14 mouse cellular contexts compared by ENCODE assay signal in the genomic region with DNA sequence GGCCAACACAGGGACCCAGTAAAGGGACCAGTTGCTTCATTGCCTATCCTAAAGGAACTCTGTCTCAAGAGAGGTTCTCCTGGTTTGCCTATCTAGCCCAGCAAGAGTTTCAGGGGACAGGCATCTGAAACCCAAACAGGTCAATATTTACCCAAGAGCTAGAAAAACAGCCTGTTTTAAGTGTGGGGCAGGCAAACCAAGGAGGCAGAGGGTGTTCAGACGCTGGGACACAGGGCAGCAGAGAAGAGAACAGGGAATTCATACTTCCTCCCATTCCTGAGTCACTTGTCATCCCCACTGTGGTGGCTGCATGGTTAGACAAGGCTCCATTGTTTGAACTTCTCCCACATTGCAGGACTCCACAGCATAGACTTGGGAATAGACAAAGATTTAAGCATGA. TPM values are rescaled to one million over a fixed set of nuclear protein-coding genes. Genes with fewer than 3 reads are reported as not detected.
DNase-seq lines count a peak whose midpoint lies in the region; ATAC-seq and TF ChIP-seq lines count a peak whose summit lies in the region.
"Had no signal": no experiment of that assay in that cellular context is flagged by ENCODE, and none has a peak within 500 bp of the region (broad histone marks: within the 10 kb centered on the region; RNA-seq: fewer than 3 reads in every experiment).

No protein-coding gene starts in this region.

- H3K4me1 ChIP-seq in heart, embryonic 10.5 days: peaks cover 43% of the 10 kb centered on the region
- H3K4me1 ChIP-seq in embryonic facial prominence, embryonic 10.5 days: peaks cover 10% of the 10 kb centered on the region
- peaks cover 36% of the 10 kb centered on the region for H3K4me1 ChIP-seq in liver, postnatal 0 days (ENCODE audit: insufficient read depth)

- no peaks in the 10 kb centered on the region for H3K9me3 ChIP-seq in heart, embryonic 10.5 days
- H3K9me3 ChIP-seq in embryonic facial prominence, embryonic 10.5 days: no peaks in the 10 kb centered on the region
- no peaks in the 10 kb centered on the region for H3K9me3 ChIP-seq in liver, postnatal 0 days (ENCODE audit: low read length)
- H3K9me3 ChIP-seq: limb, embryonic 15.5 days had no signal

- intact Hi-C loops in heart, postnatal 25 days (cut with DNase I): no loop called here
- intact Hi-C loops in left cerebral cortex, adult 2 months (cut with DNase I): no loop called here
- intact Hi-C loops in left cerebral cortex, postnatal 25 days (cut with DNase I): no loop called here

- peak overlapping the region; percentile 72 for H3K27ac ChIP-seq in heart, embryonic 10.5 days
- H3K27ac ChIP-seq in left cerebral cortex, adult 2 months: peak overlapping the region; percentile 48
- peak overlapping the region; percentile 35; the same call in 1 of the 2 replicates for H3K27ac ChIP-seq in embryonic facial prominence, embryonic 10.5 days (replicated peaks)
- peak overlapping the region; percentile 63 for H3K27ac ChIP-seq in liver, postnatal 0 days (ENCODE audit: low read depth)
- H3K27ac ChIP-seq: limb, embryonic 15.5 days had no signal

- no peaks in the 10 kb centered on the region for H3K27me3 ChIP-seq in heart, embryonic 10.5 days (ENCODE audit: insufficient read depth, poor library complexity, severe bottlenecking)
- H3K27me3 ChIP-seq in embryonic facial prominence, embryonic 10.5 days (replicated peaks; ENCODE audit: low read depth, poor library complexity, severe bottlenecking): no peaks in the 10 kb centered on the region
- no peaks in the 10 kb centered on the region for H3K27me3 ChIP-seq in liver, postnatal 0 days (ENCODE audit: insufficient read depth, low read length)
- H3K27me3 ChIP-seq: limb, embryonic 15.5 days had no signal

- H3K9ac ChIP-seq in liver, postnatal 0 days (replicated peaks): 0 out of 2 replicates have a peak overlapping the region, but pooled peaks have one; percentile 16
- H3K9ac ChIP-seq: limb, embryonic 15.5 days had no signal

- TF ChIP-seq EP300 in liver, postnatal 0 days (IDR thresholded peaks at IDR 0.05; ENCODE audit: low read depth): no peak

- no peak overlapping the region for H3K4me2 ChIP-seq in liver, postnatal 0 days (ENCODE audit: low read depth, low read length)
- H3K4me2 ChIP-seq: limb, embryonic 15.5 days; midbrain, embryonic 11.5 days had no signal

- ATAC-seq in liver, postnatal 0 days: peak; percentile 10; the same call in 1 of the 2 replicates

- DNase-seq in heart, embryonic 10.5 days (ENCODE audit: low spot score): no peak
- no peak for DNase-seq in heart, postnatal 25 days (ENCODE audit: low spot score)
- DNase-seq in left cerebral cortex, adult 2 months (ENCODE audit: extremely low spot score in 1 of 2, low spot score in 2 of 2): no peak
- no peak for DNase-seq in left cerebral cortex, postnatal 25 days (ENCODE audit: low spot score in 2 of 2)
- no peak for DNase-seq in embryonic facial prominence, embryonic 10.5 days (ENCODE audit: low spot score)
- no peak for DNase-seq in liver, postnatal 0 days
- DNase-seq in retina, postnatal 1 day: no peak
- no peak for DNase-seq in urinary bladder, adult 2 months (ENCODE audit: low spot score)
- DNase-seq: cerebellum, postnatal 36 days; gastrocnemius, postnatal 10 days; kidney, adult 11 months; thymus, postnatal 14 days had no signal

- H3K36me3 ChIP-seq in heart, embryonic 10.5 days: 0 out of 2 replicates have a peak, but pooled peaks cover 6% of the 10 kb centered on the region
- H3K36me3 ChIP-seq in embryonic facial prominence, embryonic 10.5 days (replicated peaks): no peaks in the 10 kb centered on the region
- peaks cover 12% of the 10 kb centered on the region for H3K36me3 ChIP-seq in liver, postnatal 0 days (replicated peaks; ENCODE audit: insufficient read depth, low read length)
- H3K36me3 ChIP-seq: limb, embryonic 15.5 days had no signal

- WGBS in heart, embryonic 10.5 days: 9% methylated on average over 1 of the region's 1 CpGs
- WGBS in embryonic facial prominence, embryonic 10.5 days: 12% methylated on average over 1 of the region's 1 CpGs
- 38% methylated on average over 1 of the region's 1 CpGs for WGBS in liver, postnatal 0 days (ENCODE audit: insufficient replicate concordance)

- TF ChIP-seq CTCF in left cerebral cortex, adult 2 months (IDR thresholded peaks at IDR 0.05): no peak
- no peak for TF ChIP-seq CTCF in liver, postnatal 0 days (IDR thresholded peaks at IDR 0.05; ENCODE audit: low read depth)

- 0 out of 2 replicates have a peak overlapping the region, but pooled peaks have one; percentile 15 for H3K4me3 ChIP-seq in heart, embryonic 10.5 days
- H3K4me3 ChIP-seq in left cerebral cortex, adult 2 months: no peak overlapping the region
- H3K4me3 ChIP-seq in embryonic facial prominence, embryonic 10.5 days: no peak overlapping the region
- no peak overlapping the region for H3K4me3 ChIP-seq in liver, postnatal 0 days (ENCODE audit: low read depth, low read length)
- H3K4me3 ChIP-seq: limb, embryonic 15.5 days had no signal

RNA-seq across cellular contexts. Expression of gene Rnf181, which starts 4.8 kb away (rescaled TPM):
- 119 and 127 TPM in 2 replicates for polyA plus RNA-seq in heart, embryonic 10.5 days (2016; fragmentation: Nextera tagmentation; extraction: Ambion mirVana)
- total RNA-seq in heart, postnatal 25 days (2021): 10 to 100 TPM; 33.9 to 41.2 TPM
- total RNA-seq in left cerebral cortex, adult 2 months (2021): 10 to 100 TPM; 75.7 to 75.9 TPM
- 10 to 100 TPM; 69.9 to 71.1 TPM for total RNA-seq in left cerebral cortex, postnatal 25 days (2021)
- 106 and 111 TPM in 2 replicates for polyA plus RNA-seq in embryonic facial prominence, embryonic 10.5 days (2016; fragmentation: Nextera tagmentation; extraction: Ambion mirVana)
- 61.0 and 63.2 TPM in 2 replicates for polyA plus RNA-seq in liver, postnatal 0 days (2015; fragmentation: Nextera tagmentation; extraction: Ambion mirVana)
- 88.8 and 100 TPM in 2 replicates for polyA plus RNA-seq in urinary bladder, adult 2 months (2012; rRNA removed)

RNA-seq across cellular contexts. Expression of gene Vamp5, which starts 8.7 kb away (rescaled TPM):
- 40.5 and 44.7 TPM in 2 replicates for polyA plus RNA-seq in heart, embryonic 10.5 days (2016; fragmentation: Nextera tagmentation; extraction: Ambion mirVana)
- total RNA-seq in heart, postnatal 25 days (2021): 10 to 100 TPM; 56.3 to 59.6 TPM
- total RNA-seq in left cerebral cortex, adult 2 months (2021): 1 to 10 TPM; 6.3 to 6.8 TPM
- total RNA-seq in left cerebral cortex, postnatal 25 days (2021): 1 to 10 TPM; 4.0 to 4.6 TPM
- 13.6 and 15.9 TPM in 2 replicates for polyA plus RNA-seq in embryonic facial prominence, embryonic 10.5 days (2016; fragmentation: Nextera tagmentation; extraction: Ambion mirVana)
- polyA plus RNA-seq in liver, postnatal 0 days (2015; fragmentation: Nextera tagmentation; extraction: Ambion mirVana): 50.8 and 53.1 TPM in 2 replicates
- 91.1 and 102 TPM in 2 replicates for polyA plus RNA-seq in urinary bladder, adult 2 months (2012; rRNA removed)

RNA-seq across cellular contexts. Expression of gene Tmem150a, which starts 16.3 kb away (rescaled TPM):
- 15.7 and 24.9 TPM in 2 replicates for polyA plus RNA-seq in heart, embryonic 10.5 days (2016; fragmentation: Nextera tagmentation; extraction: Ambion mirVana)
- 10 to 100 TPM; 18.0 to 21.1 TPM for total RNA-seq in heart, postnatal 25 days (2021)
- total RNA-seq in left cerebral cortex, adult 2 months (2021): 1 to 10 TPM; 8.0 to 9.7 TPM
- 1 to 10 TPM; 7.9 to 8.7 TPM for total RNA-seq in left cerebral cortex, postnatal 25 days (2021)
- polyA plus RNA-seq in embryonic facial prominence, embryonic 10.5 days (2016; fragmentation: Nextera tagmentation; extraction: Ambion mirVana): 6.1 and 6.3 TPM in 2 replicates
- 92.3 and 113 TPM in 2 replicates for polyA plus RNA-seq in liver, postnatal 0 days (2015; fragmentation: Nextera tagmentation; extraction: Ambion mirVana)
- 26.6 and 27.0 TPM in 2 replicates for polyA plus RNA-seq in urinary bladder, adult 2 months (2012; rRNA removed)

RNA-seq across cellular contexts. Expression of gene Vamp8, which starts 18.9 kb away (rescaled TPM):
- 130 and 137 TPM in 2 replicates for polyA plus RNA-seq in heart, embryonic 10.5 days (2016; fragmentation: Nextera tagmentation; extraction: Ambion mirVana)
- total RNA-seq in heart, postnatal 25 days (2021): 10 to 100 TPM; 72.2 to 74.1 TPM
- 10 to 100 TPM; 11.7 to 15.4 TPM for total RNA-seq in left cerebral cortex, adult 2 months (2021)
- total RNA-seq in left cerebral cortex, postnatal 25 days (2021): 10 to 100 TPM; 10.5 to 12.7 TPM
- polyA plus RNA-seq in embryonic facial prominence, embryonic 10.5 days (2016; fragmentation: Nextera tagmentation; extraction: Ambion mirVana): 53.2 and 59.8 TPM in 2 replicates
- 263 and 277 TPM in 2 replicates for polyA plus RNA-seq in liver, postnatal 0 days (2015; fragmentation: Nextera tagmentation; extraction: Ambion mirVana)
- 258 and 282 TPM in 2 replicates for polyA plus RNA-seq in urinary bladder, adult 2 months (2012; rRNA removed)

RNA-seq across cellular contexts. Expression of gene 0610030E20Rik, which starts 24.5 kb away (rescaled TPM):
- polyA plus RNA-seq in heart, embryonic 10.5 days (2016; fragmentation: Nextera tagmentation; extraction: Ambion mirVana): 17.3 and 24.9 TPM in 2 replicates
- total RNA-seq in heart, postnatal 25 days (2021): 10 to 100 TPM in 1 of 2 experiments, 1 to 10 TPM in 1; 9.4 to 10.1 TPM
- 10 to 100 TPM; 17.3 to 17.7 TPM for total RNA-seq in left cerebral cortex, adult 2 months (2021)
- total RNA-seq in left cerebral cortex, postnatal 25 days (2021): 10 to 100 TPM; 15.1 to 16.9 TPM
- polyA plus RNA-seq in embryonic facial prominence, embryonic 10.5 days (2016; fragmentation: Nextera tagmentation; extraction: Ambion mirVana): 28.0 and 28.8 TPM in 2 replicates
- polyA plus RNA-seq in liver, postnatal 0 days (2015; fragmentation: Nextera tagmentation; extraction: Ambion mirVana): 13.0 and 13.3 TPM in 2 replicates
- 28.1 and 37.6 TPM in 2 replicates for polyA plus RNA-seq in urinary bladder, adult 2 months (2012; rRNA removed)
